Mouse (Mus musculus) thymus, postnatal 4 days (tissue): Measurements from ENCODE around the gene Map7.

Experiments used
- DNase-seq: peaks from one replicate; pipeline ENCODE4 v3.0.0; 2021

Map7 gene

GRCm38 (mm10) chr10:20238281-20238680, 90.0 kb downstream of the Map7 start:
- no peak for DNase-seq

DNA sequence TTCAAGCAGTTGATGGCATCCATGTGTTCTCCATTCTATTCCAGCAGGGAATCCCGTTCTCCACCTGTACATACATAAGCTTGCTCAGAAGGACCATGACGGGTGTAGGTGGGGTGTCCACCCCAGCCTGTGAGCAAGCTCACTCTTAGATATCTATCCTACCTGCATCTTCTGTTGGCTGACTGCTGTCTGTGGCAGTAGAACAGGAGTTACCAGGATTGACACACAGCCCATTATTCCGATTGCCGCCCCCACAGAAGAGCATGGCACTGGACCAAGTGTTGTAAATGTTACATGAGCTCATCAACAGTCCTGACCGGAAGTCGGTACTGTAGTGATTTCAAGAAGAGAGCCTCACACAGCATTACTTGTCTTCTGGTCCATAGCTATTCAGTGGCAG, 92.6 kb downstream of the Map7 start:
- DNase-seq: no peak

GRCm38 (mm10) chr10:20243321-20243720, 95.0 kb downstream of the Map7 start:
- DNase-seq: no peak

GRCm38 (mm10) chr10:20245082-20245481, 96.8 kb downstream of the Map7 start:
- DNase-seq: no peak

DNA sequence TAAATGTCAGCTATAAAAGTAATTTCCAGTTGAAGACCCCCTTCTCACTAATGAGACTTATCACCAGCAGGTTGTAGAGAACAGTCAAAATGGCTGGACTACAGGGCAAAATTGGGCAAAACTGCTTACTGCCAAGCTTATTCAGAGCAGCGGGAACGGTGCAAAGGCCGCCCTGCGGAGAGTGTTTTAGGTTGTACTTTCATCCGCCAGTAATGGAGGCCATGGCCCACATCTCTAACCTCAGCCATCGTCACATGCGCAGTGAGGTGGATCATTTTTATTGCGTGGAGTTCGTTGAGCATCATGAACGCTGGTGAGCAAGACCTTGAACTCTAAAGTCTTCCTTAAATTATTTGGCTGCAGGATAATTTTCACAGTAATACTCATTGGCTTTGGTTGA, 100.8 kb downstream of the Map7 start:
- no peak for DNase-seq

DNA sequence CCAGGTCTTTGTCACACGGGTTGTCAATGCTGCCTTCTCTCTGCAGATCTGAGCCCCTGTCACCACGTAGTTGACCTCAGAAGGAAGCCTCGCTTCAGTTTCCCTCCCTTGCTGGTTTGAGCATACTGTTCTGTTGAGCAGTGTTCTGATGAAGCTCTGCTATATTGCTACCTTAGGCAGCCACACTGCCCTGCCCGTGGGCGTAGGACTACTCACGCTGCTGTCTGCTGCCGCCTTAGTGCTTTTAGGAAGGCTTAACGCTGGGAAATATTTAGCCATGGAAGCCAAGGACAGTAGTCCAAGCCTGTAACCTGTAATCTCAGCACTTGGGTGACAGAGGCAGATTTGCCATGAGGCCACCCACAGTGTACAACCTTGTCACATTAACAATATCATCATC, 107.3 kb downstream of the Map7 start:
- no peak for DNase-seq

GRCm38 (mm10) chr10:20257054-20257643, 108.9 kb downstream of the Map7 start:
- peak; percentile 51 for DNase-seq

DNA sequence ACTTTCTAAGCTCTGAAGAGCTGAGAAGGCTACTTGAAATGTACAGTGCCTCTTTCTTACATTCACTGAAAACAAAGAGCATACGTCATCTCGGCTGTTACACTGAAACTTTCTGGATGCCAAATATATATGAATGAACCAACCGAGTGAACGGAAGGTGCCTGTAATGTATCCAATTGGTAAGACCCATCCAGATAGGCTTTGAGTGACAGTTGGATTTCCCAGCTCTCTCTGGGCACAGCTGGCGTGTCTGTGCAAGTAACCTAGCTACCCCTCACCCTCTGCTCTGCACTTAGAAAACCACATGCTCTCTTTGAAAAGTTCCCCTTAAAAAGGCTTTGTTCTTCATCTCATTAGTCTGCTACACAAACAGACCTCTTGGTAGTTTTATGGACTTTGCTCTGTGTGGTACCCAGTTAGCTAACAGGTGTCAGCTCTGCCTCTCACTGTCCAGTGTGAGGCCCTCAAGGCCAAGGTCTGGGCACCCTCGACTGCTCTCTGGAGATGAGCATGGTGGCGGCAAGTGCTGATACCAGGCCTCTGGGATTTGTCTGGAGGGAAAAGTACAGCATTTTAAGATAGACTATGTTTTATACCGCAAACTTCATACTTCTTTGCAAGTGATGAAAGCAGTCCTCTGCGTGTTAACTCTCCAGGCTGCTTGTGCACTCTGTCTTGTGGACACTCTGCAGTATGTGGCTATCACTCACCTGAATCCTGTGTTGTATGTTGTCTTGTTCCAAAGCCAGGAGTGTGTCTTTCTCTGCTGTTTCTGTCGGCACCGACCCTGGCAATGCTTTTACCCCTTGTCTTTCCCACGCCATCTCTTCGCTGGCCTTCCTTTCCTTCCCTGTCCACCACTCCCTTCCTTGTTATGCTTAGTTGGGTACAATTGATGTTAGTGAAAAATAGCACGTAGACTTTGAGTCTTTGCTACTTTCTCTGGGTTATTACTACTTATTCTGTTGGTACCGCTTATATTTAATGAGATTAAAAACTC, 109.8 kb downstream of the Map7 start:
- DNase-seq: peak; percentile 61

GRCm38 (mm10) chr10:20259476-20259875, 111.2 kb downstream of the Map7 start:
- no peak for DNase-seq

DNA sequence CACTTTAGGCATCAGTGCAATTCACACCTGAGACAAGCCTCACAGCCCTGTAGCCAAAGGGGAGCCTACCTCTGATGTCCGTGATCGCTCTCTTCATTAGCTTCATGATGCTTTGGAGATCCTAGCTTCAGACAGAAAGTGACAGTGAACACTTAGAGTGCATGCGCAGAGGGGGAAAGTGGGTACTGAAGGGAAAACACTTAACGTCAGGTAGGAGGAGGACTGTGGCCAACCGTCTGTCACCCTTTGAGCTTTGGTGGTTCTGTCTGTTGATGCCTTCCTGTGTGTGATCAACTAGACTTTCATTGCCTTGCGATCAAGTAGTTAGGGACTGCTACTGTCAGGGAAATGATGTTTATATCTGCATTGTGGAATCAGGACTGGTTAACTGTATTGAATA, 114.6 kb downstream of the Map7 start:
- DNase-seq: peak; percentile 36

DNA sequence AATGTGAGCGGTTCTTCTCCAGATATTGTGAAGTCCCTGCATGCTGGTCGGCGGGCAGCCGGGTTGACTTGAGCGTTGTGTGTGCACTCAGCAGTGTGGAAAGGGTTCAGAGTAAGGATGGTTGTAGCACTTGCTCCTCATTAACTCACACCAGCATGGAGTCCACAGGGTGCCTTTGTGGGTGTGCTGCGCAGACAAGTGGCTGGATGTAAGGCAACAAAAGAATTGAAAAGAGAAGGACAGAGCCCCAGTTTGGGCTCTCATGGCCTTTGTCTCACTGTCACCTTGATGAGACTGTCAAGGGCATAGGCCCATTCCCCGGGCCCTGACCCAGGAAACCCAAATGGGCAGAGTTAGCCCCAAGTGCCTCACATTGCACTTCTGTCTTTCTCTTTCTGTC, 116.2 kb downstream of the Map7 start:
- no peak for DNase-seq

DNA sequence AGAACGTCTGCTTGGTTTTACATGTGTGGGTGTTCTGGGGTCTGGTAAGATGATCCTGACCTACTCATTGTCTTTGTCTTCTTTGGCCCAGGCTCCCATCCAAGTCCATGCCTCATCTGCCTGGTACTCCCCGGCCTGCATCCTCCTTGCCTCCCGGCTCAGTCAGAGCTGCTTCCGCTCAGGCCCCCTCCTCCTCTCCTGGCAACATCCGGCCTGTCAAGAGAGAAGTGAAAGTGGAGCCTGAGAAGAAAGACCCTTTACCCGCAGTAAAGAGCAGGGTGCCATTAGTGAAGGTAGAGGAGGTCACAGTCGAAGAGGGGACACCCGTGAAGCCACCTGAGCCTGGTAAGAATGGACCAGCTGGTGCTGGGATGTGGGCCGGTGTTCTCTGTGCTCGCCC, 118.8 kb downstream of the Map7 start:
- DNase-seq: peak; percentile 61

- DNase-seq: no peak
These were observed 120.7 kb downstream of the Map7 start for GRCm38 (mm10) chr10:20268945-20269344.

DNA sequence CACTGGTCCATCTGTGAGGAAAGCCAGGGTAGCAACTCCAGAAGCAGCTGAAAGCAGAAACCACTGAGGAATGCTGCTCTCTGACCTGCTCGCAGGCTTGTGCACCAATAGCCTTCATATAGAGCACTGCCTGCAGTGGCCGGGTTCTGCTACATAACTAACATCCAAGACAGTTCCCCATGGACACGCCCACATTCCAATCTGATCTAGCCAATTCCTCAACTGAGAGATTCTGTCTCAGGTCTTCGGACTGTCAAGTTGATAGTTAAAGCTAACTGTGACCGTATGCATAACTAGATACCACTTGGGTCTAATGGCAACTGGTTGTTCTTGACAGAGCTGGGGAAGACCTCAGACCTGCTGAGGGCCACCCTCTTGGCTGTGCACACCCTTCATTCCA, 124.1 kb downstream of the Map7 start:
- DNase-seq: no peak

DNA sequence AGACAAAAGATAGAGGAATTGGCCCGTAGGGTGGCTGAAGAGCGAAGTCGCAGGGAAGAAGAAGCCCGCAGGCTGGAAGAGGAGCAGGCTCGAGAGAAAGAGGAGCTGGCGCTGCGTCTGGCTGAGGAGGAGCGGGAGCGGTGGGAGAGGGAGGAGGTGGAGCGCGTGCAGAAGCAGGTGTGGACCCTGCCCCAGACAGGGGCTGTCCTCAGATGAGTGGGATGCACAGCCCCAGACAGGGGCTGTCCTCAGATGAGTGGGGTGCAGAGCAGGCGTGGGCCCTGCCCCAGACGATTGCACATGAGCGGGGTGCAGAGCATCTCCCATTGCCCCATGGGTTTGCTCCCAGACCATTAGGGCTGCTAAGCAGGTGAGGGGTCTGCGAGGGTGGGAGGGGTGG, 125.0 kb downstream of the Map7 start:
- DNase-seq: no peak

GRCm38 (mm10) chr10:20274022-20274421, 125.8 kb downstream of the Map7 start:
- DNase-seq: no peak

DNA sequence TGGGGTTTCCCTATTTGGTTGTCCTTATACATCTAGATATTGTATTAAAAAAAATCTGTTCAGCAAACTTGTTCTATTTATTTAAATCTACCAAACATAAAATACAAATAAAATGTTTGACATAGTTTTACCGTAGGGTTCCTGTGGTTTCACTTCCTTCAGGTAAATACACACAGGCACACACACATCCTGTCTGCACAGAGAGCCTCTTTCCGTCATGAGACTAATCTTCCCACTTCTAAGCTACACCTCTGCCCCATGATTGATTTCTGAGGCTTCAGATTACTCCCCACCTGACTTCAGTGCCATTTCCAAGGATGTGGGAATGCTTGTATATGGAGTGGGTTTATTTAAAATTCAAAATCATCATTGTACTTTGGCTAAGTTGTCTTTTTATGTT, 133.2 kb downstream of the Map7 start:
- no peak for DNase-seq

- no peak for DNase-seq
These were observed 137.2 kb downstream of the Map7 start for GRCm38 (mm10) chr10:20285289-20285975.

DNA sequence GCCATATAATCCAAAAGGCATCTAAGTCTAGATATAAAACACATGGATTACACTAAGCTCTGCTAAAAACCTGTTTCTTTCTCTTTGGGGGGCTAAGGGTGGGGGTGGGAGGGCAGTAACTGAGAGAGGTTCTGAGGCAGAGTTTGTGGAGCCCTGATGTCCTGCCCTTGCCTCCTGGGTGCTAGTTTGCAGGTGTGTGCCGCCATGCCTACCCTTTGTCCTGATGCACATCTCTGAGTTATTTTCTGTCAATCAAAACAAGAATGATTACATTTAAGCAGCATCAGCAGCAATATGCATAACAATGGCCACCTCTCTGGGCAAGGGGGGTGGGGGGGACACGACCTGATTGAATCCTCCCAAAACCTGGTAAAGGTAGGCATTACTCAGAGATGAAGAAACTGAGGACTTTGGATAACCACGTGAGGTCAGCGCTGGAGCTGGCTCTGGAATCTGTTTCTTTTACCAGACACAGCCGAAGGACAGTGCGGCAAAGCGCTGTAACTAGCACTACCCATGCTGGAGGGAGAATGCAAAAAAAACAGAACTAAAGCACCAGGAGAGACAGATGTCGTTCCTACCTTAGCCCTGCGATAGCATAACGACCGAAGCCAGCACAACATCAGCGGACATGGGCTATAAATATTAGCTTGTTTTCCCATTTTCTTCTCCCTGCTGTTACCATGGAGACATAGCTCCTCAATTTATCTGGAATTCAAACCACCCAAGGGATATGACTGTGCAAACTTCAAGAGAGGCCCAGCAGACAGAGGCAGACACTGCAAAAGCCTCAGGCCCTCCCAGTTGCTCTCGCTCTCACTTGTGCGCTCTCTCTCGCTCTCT, 137.9 kb downstream of the Map7 start:
- no peak for DNase-seq

DNA sequence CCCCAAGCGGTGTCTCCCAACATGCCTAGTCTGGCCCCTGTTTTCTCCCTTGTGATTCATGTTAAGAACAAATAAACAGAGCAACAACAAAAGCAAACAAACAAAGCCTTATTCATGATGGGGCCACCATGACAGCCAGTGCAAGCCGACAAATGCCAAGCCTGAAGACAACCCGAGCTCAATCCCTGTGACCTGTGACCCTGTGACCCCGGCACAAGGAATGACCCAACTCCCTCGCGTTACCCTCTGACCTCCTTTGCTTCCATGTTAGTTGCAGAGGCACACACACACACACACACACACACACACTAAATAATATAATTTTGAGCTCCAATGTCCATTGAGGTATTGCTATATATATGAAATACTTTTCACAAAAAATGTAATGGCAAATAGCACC, 139.1 kb downstream of the Map7 start:
- DNase-seq: no peak

DNA sequence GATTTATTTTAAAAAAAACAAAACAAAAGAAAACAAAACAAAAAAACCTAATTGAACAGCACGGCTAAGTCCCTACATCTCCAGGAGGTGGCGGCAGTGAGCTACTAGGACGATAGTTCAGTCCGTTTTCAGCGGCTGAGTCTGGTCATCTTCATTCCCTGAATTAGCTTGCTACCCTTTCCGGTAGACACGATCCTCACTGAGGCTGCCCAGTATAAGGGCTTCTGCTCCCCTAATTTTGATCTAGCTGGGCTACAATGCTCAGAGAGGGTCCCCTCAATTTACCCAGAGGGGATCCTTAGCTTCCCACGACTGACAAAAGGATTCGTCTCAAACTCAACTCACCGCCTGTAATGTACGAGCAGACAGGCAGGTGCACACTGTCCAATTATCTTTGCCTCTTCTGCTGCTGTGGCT, 142.2 kb downstream of the Map7 start:
- peak; percentile 95 for DNase-seq

- peak; percentile 78 for DNase-seq
These were observed 147.7 kb downstream of the Map7 start for GRCm38 (mm10) chr10:20295961-20296360.
